ENCODE assay signal across 15 mouse cellular contexts in the genomic region with DNA sequence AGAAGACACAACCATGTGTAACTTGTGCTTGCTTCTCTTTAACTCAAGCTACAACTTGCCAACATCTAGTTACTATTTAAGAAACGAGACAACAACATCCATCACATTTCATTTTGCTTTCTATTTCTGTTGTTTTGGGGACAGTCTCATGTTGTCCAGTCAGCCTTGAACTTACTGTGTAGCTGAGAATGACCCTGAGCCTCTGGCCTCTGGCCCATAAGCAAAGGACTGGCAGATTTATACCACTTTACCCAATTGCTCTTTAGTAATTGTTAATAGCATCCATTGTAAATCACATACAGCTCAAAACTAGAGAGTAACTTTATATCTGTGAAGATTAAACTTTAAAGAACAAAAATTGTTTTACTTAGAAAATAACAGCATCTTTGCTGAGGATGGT. TPM values are rescaled to one million over a fixed set of nuclear protein-coding genes. Genes with fewer than 3 reads are reported as not detected.
"Had no signal": no experiment of that assay in that cellular context is flagged by ENCODE, and none has a peak within 500 bp of the region (broad histone marks: within the 10 kb centered on the region; RNA-seq: fewer than 3 reads in every experiment).

No protein-coding gene starts in this region.

- ATAC-seq: liver, embryonic 12.5 days; midbrain, embryonic 13.5 days; midbrain, embryonic 16.5 days had no signal

- H3K27ac ChIP-seq: kidney, postnatal 0 days; left cerebral cortex, adult 2 months; liver, embryonic 12.5 days; liver, embryonic 15.5 days; lung, embryonic 15.5 days; midbrain, embryonic 10.5 days; midbrain, embryonic 13.5 days had no signal

- H3K9me3 ChIP-seq: liver, embryonic 12.5 days; liver, embryonic 15.5 days; lung, embryonic 15.5 days; megakaryocyte, embryonic 14.5 days; midbrain, embryonic 10.5 days; midbrain, embryonic 13.5 days had no signal

- H3K9ac ChIP-seq: liver, embryonic 12.5 days; liver, embryonic 15.5 days; lung, embryonic 15.5 days; midbrain, embryonic 13.5 days had no signal

- H3K4me3 ChIP-seq: left cerebral cortex, adult 2 months; liver, embryonic 12.5 days; liver, embryonic 15.5 days; lung, embryonic 15.5 days; megakaryocyte, embryonic 14.5 days; midbrain, embryonic 10.5 days; midbrain, embryonic 13.5 days had no signal

- H3K4me1 ChIP-seq: midbrain, embryonic 10.5 days; midbrain, embryonic 13.5 days had no signal

- H3K4me2 ChIP-seq: liver, embryonic 12.5 days; liver, embryonic 15.5 days; lung, embryonic 15.5 days; midbrain, embryonic 13.5 days had no signal

- H3K27me3 ChIP-seq: liver, embryonic 12.5 days; liver, embryonic 15.5 days; lung, embryonic 15.5 days; megakaryocyte, embryonic 14.5 days; midbrain, embryonic 13.5 days had no signal

- H3K36me3 ChIP-seq: liver, embryonic 12.5 days; liver, embryonic 15.5 days; lung, embryonic 15.5 days; midbrain, embryonic 10.5 days; midbrain, embryonic 13.5 days had no signal

RNA-seq across cellular contexts. Expression of gene Tigd4, which starts 51.5 kb away (rescaled TPM):
- total RNA-seq: layer of hippocampus, adult 8-10 months; layer of hippocampus, postnatal 36 days; left cerebral cortex, adult 2 months had no signal
- polyA plus RNA-seq: kidney, embryonic 14.5 days; limb, embryonic 11.5 days; midbrain, embryonic 10.5 days; midbrain, embryonic 13.5 days; midbrain, embryonic 16.5 days; neural tube, embryonic 14.5 days; spleen, adult 2 months had no signal
